Mouse (Mus musculus): ENCODE data around the gene Nr2e1. TPM values are rescaled to one million over a fixed set of nuclear protein-coding genes. Genes with fewer than 3 reads are reported as not detected.

Gene Nr2e1
- total RNA-seq, 2 experiments from 2014 or later, result not detected

DNA sequence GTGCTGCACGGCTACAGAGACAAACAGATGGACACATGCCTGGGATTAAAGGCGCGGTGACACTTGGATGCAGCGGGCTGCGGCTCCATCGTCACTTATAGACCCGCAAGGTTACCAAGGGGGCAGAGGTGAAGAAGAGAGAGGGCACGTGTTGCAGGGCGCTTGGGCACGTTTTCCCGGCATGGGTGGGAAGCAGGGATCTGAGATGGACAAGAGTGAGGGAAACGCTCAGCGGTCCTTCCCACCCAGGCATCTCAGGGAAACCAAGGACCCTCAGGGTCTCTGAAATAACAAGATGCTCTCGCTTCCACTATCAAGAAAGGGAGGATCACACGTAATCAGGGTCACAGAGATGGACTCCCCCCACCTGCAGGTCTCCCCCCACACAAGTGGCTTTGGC, 10.5 kb downstream of the Nr2e1 start:
- ATAC-seq (replicated peaks; ENCODE audit: low FRiP score, low TSS enrichment, poor library complexity, severe bottlenecking), result no peak

DNA sequence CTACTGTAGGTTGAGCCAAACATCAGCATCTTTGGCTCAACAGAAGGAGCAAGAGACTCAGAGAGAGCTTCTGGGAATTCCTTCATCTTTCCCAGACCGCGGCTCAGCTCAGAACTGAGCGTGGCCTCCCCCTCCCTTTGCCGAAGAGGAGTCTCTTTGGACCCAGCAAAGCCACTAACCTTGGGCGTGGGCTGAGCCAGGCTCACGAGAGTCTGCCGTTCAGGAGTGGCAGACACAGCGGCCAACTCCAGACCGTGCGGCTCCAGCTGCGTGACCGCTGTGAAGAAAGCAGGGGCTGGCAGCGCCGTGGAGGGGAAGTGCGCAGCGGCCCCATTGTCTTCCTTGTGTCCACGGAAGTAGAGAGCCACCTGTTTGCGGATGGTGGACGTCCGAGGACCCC, 10.9 kb downstream of the Nr2e1 start:
- no peak for ATAC-seq (replicated peaks; ENCODE audit: low FRiP score, low TSS enrichment, poor library complexity, severe bottlenecking)

DNA sequence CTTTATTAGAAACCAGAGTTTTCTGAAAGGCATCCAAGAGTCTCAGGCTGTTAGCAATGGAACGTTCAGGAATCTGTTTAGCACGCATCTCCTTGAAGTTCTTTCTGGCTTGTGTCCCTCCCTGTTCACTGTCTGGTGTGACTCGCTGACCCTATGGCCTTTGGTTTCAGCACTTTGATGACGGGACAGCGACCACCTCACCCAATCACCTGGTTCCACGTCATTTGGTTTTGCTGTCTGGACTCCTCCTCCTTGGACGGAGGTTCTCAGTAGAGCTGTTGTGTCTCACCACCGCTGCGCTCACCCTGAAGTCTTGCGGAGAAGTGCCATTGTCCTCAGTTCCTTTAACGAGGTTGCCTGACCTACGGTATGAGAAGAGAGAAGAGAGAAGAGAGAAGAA, 21.2 kb downstream of the Nr2e1 start:
- peak; percentile 70 for ATAC-seq (replicated peaks; ENCODE audit: low FRiP score, low TSS enrichment, poor library complexity, severe bottlenecking)

DNA sequence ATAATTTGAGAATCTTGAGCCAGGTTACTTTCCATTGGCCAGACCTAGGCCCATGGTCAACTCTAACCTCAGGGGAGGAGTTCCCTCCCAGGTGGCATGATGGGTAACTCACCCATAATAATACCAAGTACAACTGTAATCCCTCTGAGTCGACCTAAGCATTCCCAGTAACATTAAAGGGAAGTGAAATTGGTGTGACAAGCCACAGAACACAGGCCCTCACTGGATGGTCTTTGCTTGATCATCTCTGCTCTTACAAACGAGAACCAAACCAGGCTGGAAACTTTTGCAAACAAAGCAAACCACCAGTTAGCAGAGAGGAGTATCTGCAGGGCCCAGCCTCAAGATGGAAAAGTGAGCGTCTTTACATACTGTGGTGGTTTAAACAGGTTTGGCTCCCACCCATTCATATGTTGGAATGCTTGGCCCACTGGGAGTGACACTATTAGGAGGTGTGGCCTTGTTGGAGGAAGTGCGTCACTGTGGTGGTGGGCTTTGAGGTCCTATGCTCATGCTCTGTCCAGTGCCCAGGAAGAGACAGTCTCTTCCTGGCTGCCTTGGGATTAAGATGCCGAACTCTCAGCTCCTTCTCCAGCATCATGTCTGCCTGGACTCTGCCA, 23.7 kb downstream of the Nr2e1 start:
- ATAC-seq (replicated peaks; ENCODE audit: low FRiP score, low TSS enrichment, poor library complexity, severe bottlenecking), result no peak

DNA sequence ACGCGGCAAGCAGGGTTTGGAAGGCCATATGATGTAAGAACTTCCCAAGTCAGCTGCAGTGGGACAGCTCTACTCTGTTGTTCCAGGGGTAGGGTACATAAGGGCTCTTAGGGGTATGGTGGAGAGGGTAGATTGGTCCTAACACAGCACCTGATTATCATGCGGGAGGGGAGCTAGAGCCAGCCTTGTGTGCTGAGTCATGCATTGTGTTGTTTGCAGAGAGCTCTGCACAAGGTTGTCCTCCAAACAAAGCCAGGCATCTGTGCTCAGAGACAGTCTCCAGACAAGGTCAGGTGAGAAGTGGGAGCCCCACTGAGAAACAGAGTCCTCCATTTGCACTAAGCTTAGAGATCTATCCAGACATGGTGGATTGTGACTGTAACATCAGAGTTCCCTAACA, 36.9 kb downstream of the Nr2e1 start:
- no peak; the same call in 1 of the 2 replicates for ATAC-seq (replicated peaks; ENCODE audit: low FRiP score, low TSS enrichment, poor library complexity, severe bottlenecking)

DNA sequence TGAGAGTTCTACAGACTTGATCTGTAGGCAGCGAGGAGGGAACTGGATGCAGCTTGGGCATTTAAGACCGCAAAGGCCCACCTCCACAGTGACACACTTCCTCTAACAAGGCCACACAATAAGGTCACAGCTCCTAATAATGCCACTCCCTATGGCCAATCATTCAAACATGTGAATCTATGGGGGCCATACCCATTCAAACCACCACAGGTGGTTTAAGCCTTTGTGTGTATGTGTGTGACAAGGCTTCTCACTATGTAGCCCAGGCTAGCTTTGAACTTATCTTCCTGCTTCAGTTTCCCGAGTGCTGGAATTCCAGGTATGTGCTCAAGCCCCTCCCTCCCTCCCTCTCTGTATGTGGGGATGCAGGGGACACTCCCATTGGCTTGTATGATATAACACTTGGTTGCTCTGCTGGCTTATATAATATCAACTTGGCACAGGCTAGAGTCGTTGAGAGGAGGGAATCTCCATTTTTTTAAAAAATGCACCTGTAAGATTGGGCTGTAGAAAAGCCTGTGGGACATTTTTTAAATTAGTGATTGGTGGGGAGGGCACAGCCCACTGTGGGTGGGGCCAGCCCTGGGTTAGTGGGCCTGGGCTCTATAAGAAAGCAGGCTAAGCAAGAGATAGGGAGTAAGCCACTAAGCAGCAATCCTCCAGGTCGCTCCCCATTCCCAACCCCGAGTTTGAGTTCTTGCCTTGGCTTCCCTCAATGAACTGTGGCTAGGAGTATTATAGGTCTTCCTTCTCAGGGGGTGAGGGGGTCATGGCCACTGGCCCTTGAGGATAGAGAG, 37.5 kb downstream of the Nr2e1 start:
- ATAC-seq (replicated peaks; ENCODE audit: low FRiP score, low TSS enrichment, poor library complexity, severe bottlenecking), result no peak

DNA sequence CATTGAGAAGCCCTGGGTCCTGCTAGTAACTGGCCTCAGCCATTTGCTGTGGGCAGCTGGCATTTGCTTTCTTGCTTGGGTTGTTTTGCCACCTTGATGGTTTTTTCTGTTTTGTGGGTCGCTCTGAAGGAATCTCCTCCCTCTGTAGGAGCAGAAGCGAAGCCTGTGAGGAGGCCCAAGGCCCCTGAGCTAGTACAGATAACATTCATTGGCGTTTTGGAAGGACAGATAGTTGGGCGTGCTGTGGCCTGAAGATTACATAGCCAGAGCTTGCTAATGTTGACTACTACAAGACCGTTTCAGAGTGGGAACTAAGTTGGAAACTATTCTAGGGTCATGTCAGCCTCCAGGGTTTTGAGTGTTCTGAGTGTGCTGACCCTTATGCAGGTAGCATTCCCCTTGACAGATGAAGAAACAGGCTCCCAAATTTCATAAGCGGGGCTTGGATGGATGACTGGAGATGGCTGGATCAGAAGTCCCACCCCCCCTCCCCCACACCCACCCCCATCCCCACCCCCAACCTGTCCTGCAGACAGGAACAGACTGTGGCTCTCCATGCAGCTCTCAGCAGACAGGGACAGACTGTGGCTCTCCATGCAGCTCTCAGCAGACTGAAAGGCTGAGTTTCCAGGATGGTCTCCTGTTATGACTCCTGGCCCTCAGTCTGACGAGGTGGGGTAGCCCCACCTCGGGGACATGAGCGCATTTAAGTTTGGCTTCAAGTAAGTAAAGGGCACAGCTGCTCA, 45.7 kb downstream of the Nr2e1 start:
- peak; percentile 89 for ATAC-seq (replicated peaks; ENCODE audit: low FRiP score, low TSS enrichment, poor library complexity, severe bottlenecking)

DNA sequence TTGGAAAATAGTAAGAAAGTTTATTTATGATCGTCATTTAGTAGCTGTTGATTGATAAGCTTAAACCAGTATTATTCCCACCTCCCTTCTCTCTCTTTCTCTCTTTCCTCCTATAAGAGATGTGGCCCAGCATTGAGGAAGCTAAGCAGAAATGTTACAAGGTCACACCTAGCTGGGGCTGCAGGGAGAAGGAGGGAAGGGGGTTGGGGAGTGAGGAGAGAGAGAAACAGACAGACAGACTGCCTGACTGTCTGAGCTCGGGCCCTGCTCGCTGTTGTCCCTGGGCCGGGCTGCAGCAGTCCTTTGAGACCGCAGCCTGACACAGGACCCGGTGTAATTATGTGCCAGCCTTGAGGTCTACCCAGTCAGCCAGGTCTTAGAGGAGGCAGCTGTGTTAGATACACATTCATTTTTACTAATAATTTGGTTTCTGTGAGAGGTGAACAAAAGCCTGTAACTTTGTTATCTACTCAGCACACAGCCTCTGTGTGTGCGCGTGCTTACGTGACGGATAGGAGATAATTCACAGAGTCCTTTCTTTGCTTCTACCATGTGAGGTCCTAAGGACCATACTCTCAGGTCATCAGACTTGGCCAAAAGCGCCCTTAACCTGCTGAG, 49.5 kb downstream of the Nr2e1 start:
- ATAC-seq (replicated peaks; ENCODE audit: low FRiP score, low TSS enrichment, poor library complexity, severe bottlenecking), result peak; percentile 81

DNA sequence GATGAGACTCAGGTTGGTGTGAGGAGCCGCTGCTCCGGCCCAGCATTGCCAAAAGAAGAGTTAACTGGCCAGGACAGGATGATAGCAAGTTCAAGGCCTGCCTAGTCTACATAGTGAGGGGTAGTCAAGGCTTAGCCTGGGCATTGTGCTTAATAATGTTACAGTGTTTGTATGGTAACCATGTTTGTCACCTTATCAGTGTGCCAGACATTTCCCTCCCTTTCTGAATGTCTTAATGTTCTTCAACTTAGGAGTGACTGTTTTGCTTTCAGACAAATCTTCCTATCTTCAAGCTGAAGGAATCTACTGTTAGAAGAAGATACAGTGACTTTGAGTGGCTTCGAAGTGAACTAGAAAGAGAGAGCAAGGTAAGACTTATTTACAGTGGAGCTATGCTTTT, 57.8 kb downstream of the Nr2e1 start:
- peak; percentile 92 for ATAC-seq (replicated peaks; ENCODE audit: low FRiP score, low TSS enrichment, poor library complexity, severe bottlenecking)

DNA sequence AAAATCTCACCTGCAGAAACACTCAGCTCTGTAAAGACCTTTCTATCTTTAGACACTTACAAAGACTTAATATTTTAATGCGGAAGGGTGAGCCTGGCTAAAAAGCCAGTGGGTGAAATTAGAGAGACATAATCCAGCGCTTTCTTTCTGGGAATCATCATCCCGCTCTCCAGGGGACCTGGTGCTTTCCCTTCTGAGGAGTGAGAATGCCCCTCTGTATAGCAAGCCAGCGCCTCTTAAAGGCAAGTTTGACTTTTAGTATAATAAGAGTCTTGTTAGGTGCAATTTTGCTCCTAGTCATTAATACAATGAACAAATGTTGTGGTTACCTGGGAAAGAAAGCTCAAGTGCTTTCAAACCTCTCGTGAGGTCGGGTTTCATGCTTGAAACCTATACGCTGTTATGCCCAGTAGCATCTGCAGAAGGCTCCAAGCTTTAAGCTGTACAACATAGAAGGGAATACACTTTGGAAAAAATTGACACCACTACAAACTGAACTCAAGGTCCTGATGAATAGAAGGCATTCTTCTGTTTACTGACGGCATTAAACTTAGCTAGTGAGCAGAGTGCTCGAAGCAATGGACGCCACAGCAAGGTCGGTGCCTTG, 59.8 kb downstream of the Nr2e1 start:
- no peak for ATAC-seq (replicated peaks; ENCODE audit: low FRiP score, low TSS enrichment, poor library complexity, severe bottlenecking)

DNA sequence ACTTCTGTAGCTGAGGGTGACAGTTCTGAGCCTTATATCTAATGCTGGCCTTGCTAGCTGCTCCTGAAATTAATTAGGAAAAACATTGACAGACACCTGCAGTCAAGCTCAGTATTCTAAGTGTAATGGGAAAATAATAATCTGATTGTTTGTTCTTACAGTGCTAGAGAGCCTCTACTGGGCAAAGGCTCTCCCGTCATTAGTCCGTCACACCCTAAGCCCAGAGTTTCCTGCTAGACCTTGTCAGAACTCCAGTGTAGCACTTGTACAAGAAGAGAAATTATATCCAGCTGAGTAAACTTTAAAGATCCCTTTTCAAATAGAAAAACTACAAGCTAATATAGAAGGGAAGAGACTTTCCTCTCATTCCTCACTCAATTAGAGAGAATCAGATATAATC, 60.5 kb downstream of the Nr2e1 start:
- no peak for ATAC-seq (replicated peaks; ENCODE audit: low FRiP score, low TSS enrichment, poor library complexity, severe bottlenecking)

DNA sequence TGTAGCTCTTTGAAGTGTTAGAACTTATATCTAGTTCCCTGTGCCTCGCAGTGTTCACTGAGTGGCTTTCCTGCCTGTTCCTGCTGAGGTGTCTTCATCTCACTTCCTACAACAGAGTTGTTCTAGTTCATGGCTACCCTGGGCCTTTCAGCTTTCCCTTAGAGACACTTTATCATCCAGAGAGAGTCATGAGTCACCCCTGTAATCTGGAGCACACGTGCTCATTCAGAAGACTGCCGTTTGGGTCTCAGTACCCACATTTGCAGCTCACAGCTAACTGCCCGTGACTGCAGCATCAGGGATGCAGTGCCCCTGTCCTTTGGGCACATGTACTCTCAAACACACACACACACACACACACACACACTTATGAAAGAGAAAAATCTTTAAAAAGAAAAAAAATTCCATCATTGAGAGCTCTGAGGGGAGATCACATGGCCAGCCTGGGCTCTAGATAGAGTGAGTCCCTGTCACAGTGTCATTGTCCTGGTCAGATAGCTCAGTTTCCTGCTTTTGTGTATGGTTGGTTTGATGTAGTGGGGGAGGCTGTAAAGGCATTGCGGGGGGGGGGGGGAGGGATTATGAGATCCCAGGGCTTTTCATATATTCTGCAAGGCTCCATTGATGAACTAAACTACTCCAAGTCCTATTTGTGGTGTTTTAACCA, 62.0 kb downstream of the Nr2e1 start:
- ATAC-seq (replicated peaks; ENCODE audit: low FRiP score, low TSS enrichment, poor library complexity, severe bottlenecking), result peak; percentile 50; the same call in 1 of the 2 replicates

DNA sequence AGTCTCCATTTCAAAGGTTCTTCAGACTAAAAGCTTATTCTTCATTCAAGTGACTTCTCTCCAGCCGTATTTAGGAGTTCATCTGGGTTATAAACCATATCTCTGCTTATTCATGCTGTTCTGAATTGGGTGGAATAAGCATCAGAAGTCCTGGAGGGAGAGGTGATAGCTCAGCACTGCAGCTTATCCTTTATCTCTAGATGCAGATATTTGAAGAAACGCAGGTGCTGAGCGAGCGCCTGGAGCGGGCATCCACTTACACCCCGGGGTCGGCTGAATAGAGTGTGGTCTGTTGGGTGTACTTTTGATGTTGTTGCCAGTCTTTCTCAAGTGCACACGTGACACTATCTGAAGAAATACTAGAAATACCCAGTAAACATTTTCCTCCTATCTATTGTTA, 65.1 kb downstream of the Nr2e1 start:
- peak; percentile 63 for ATAC-seq (replicated peaks; ENCODE audit: low FRiP score, low TSS enrichment, poor library complexity, severe bottlenecking)

DNA sequence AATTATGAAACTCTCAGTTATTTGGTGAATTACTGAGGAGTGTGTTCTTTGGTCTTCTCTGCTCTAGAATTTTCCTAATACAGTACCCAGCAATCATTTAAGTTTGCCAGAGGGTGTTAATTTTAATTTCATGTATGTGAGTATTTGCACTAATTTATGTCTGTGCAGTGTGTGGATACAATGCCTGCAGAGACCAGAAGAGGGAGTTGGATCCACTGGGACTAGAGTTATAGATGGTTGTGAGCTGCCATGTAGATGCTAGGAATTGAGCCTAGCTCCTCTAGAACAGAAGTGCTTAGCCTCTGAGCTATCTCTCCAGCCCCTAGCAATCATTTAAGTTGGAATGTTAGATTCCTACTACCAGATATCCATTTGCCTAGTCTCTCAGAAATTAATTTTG, 69.3 kb downstream of the Nr2e1 start:
- ATAC-seq (replicated peaks; ENCODE audit: low FRiP score, low TSS enrichment, poor library complexity, severe bottlenecking), result no peak

Other genes starting within 250 kb of the Nr2e1 start
- 3.4 and 5.9 TPM in 2 replicates for gene Afg1l, start 105.1 kb downstream of the Nr2e1 start, total RNA-seq (2014; fragmentation: Nextera tagmentation)
- gene Afg1l, start 105.1 kb downstream of the Nr2e1 start, total RNA-seq (2017), result 5.0 and 8.9 TPM in 2 replicates
- 281 and 293 TPM in 2 replicates for gene Snx3, start 81.6 kb downstream of the Nr2e1 start, total RNA-seq (2014; fragmentation: Nextera tagmentation)
- 83.3 and 144 TPM in 2 replicates for gene Snx3, start 81.6 kb downstream of the Nr2e1 start, total RNA-seq (2017)
- gene Ostm1, start 190 bp upstream of the Nr2e1 start, total RNA-seq (2014; fragmentation: Nextera tagmentation), result 20.9 and 44.1 TPM in 2 replicates
- gene Ostm1, start 190 bp upstream of the Nr2e1 start, total RNA-seq (2017), result 33.5 and 48.7 TPM in 2 replicates
- 25.6 and 29.3 TPM in 2 replicates for gene Sec63, start 177.9 kb upstream of the Nr2e1 start, total RNA-seq (2014; fragmentation: Nextera tagmentation)
- gene Sec63, start 177.9 kb upstream of the Nr2e1 start, total RNA-seq (2017), result 17.5 and 39.9 TPM in 2 replicates

Data from megakaryocyte-erythroid progenitor cell, adult 5-6 weeks (primary cell).